Mouse (Mus musculus): ENCODE data around the gene Kctd8.

Kctd8 gene

DNA sequence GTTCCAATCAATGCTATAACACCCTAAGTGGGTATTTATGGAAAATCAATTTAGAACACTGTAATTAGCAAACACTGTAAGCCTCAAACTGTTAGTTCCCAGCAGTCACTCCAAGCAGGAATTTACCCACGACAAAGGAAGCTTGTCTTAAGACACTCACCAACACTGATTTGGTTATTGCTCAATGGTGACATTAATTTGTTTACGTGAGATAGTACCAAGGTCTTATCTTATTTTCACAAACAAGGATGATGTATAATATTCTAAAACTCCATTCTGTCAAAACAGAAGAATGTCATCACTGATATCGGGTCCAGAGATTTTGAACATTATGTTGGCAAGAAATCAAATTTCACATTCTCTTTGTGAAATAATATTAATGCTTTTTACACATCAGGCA, 185.0 kb downstream of the Kctd8 start:
- DNase-seq (ENCODE audit: low spot score), result no peak

DNA sequence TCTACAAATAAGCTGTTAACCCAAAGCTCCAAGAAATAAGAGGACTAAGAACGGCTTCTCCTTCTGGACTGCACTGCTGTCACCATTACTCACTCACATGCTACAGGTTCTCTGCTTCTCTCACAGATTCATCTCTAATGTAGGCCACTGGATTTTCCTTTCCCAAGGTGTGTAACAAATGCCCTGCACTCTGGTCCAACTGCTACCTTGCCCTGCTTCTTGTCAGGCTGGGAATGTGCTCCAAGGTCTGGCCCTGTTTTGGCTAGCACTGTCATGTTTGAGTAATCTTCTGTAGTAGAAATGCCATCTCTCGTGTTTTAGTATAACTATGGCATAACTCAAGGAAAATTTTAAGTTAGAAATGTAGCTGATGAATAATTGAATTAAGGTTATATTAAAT, 195.7 kb downstream of the Kctd8 start:
- DNase-seq (ENCODE audit: low spot score), result no peak

- no peak for DNase-seq (ENCODE audit: low spot score)
These were observed 200.4 kb downstream of the Kctd8 start for GRCm38 (mm10) chr5:69141082-69141481.

DNA sequence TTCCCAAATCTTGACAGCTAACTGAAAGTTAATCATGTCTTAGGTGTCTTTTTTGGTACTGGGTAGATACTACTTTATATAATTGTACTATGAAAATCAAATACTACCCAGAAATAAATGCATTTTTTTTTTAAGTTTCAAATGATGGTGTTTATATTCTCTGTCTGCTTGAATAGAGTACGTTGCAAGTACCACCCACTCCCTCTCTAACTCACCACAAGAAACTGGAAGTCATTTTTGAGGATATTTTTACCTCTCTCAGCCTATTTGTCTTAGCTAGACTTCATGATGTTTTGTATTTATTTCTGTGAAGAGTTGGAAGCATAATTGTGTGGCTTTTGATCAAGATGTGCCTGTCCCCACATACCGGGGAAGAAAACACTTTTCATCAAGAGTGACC, 232.8 kb downstream of the Kctd8 start:
- no peak for DNase-seq (ENCODE audit: low spot score)

DNA sequence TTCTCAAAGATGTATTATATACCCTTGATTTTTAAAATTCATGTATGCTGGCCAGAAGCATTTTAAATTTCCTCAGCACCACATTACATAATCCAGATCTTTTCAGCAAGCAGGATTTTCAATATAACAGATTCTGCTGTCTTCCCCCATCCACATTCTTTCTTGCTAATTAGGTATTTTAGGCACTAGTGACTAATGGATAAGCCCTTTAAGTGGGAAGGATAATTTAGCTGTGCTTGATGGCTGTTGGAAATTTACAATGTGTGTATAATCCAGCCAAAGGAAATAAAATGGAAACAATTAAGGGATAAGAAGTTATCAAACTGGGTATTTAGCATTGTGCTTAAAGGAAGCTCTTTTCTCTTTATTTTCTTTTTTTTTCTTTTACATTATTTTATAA, 252.6 kb downstream of the Kctd8 start:
- DNase-seq (ENCODE audit: low spot score), result no peak

Data from urinary bladder, postnatal 25 days (tissue).